Mouse (Mus musculus) embryonic facial prominence, embryonic 10.5 days (tissue): Measurements from ENCODE around the gene Igflr1. TPM values are rescaled to one million over a fixed set of nuclear protein-coding genes. Genes with fewer than 3 reads are reported as not detected.

Experiments used
- DNase-seq: peaks from one replicate; pipeline ENCODE4 v3.0.0-alpha.2; 2017; ENCODE audit warnings: low spot score
- H3K27ac ChIP-seq: fragments of 300-500 bp; sonication (generic); replicated peaks from 2 replicates; pipeline ENCODE4 v1.5.1; 2016; ENCODE audit warnings: mild to moderate bottlenecking
- H3K27me3 ChIP-seq: fragments of 300-500 bp; sonication (generic); replicated peaks from 2 replicates; pipeline ENCODE4 v1.6.1; 2016; ENCODE audit warnings: low read depth, mild to moderate bottlenecking; ENCODE audit not compliant: poor library complexity, severe bottlenecking
- H3K36me3 ChIP-seq: fragments of 300-500 bp; sonication (generic); replicated peaks from 2 replicates; pipeline ENCODE4 v1.6.1; 2016; ENCODE audit warnings: mild to moderate bottlenecking, moderate library complexity
- H3K4me1 ChIP-seq: fragments of 300-500 bp; sonication (generic); 2 replicates; pipeline ENCODE4 v1.6.1; 2016
- H3K4me3 ChIP-seq: fragments of 300-500 bp; sonication (generic); 2 replicates; pipeline ENCODE4 v1.5.1; 2016; ENCODE audit warnings: mild to moderate bottlenecking, moderate library complexity
- H3K9me3 ChIP-seq: fragments of 300-500 bp; sonication (generic); 2 replicates; pipeline ENCODE4 v1.6.1; 2016; ENCODE audit warnings: mild to moderate bottlenecking
- WGBS: fragments of 180-500 bp; shearing (Covaris S2); methylation state at CpG from one replicate; pipeline ENCODE4 v1.1.7; 2016; 5-methylcytosine and 5-hydroxymethylcytosine counted together
- polyA plus RNA-seq: library from polyadenylated mRNA; unstranded; fragments of >200 nt; fragmentation: Nextera tagmentation; extraction: Ambion mirVana; gene quantifications from 2 replicates; pipeline ENCODE4 v1.2.1, GENCODE M21; 2016

Igflr1 gene
- polyA plus RNA-seq, 1 experiment from 2014 or later: 4.6 TPM

GRCm38 (mm10) chr7:30581547-30581946, 16.3 kb downstream of the Igflr1 start:
- no peak overlapping the region for H3K27ac ChIP-seq
- DNase-seq: no peak
- H3K36me3 ChIP-seq: peaks cover 100% of the 10 kb centered on the region
- H3K9me3 ChIP-seq: no peaks in the 10 kb centered on the region
- 95% methylated on average over 16 of the region's 16 CpGs for WGBS
- H3K4me3 ChIP-seq: no peak overlapping the region
- H3K27me3 ChIP-seq: no peaks in the 10 kb centered on the region
- H3K4me1 ChIP-seq: peaks cover 1% of the 10 kb centered on the region

DNA sequence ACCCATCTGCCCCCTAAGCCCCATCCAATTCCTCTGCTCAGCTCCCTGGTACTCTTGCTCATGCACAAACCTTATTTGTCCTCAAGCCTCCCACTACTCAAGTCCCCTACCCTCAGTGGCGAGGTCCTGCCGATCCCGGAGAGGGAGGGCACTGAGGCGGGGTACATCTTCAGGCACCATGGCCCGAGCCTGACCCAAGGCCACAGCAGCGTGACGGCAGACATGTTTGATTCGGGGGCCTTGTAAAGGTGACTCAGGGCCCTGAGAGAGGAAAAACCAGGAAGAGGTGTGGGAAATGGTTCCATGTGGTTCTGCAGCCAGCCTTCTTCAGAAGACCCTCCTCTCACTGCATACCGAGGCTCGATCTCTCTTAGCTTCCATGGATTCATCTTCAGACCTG, 19.1 kb downstream of the Igflr1 start:
- H3K36me3 ChIP-seq: peaks cover 78% of the 10 kb centered on the region
- 93% methylated on average over 10 of the region's 10 CpGs for WGBS

DNA sequence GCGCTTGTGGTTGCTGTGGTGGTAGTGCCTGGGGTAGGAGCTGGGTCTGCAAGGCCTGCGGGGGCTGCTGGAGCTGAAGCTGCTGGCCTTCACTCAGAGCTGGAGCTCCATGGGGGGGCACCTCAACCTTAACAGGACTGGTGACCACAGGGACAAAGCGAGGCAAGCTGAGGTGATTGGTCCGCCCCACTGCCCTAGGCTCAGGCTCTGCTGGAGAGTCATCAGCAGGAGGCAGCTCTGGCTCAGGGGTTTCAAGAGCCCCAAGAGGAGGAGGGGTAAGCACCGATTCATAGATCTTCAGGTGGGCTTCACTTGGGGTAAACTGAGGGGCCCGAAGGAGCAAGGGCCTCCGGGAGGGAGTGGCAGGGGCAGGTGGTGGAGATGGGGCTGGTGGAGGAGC, 19.9 kb downstream of the Igflr1 start:
- WGBS: 94% methylated on average over 7 of the region's 7 CpGs
- Histone ChIP-seq H3K36me3 (peaks cover 70% of the 10 kb centered on the region), H3K4me3 (peak overlapping the region; percentile 8; the same call in 1 of the 2 replicates)

More for the DNA sequence above, 19.1 kb downstream of the Igflr1 start:
- H3K27me3 ChIP-seq: no peaks in the 10 kb centered on the region
- no peaks in the 10 kb centered on the region for H3K9me3 ChIP-seq
- no peak for DNase-seq
- H3K27ac ChIP-seq: no peak overlapping the region
- H3K4me3 ChIP-seq: no peak overlapping the region
- H3K4me1 ChIP-seq: peaks cover 15% of the 10 kb centered on the region

DNA sequence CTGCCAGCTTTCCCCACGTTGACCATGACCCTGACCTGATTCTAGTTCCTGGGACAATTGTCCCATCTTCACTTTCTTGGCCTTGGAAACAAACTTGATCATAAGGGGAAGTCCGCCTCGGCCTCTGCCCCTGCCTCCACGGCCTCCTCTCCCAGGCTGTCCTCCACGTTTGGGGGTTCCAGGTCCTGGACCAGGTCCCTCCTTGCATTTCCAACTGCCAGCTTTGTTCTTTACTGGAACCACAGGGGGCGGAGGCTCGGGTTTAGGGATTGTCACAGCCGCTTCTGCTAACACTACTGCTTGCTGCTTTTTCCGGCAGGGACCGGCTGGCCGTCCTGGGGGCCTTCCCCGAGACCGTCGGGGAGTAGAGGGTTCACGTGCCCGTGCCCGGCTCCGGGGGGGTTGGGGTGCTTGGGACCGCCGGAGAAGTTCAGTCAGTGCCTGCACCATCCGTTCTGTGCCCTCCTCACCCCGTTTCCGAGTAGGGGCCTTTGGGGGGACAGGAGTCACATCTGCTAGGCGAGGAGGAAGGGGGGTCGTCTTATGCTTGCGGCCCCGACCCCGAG, 21.3 kb downstream of the Igflr1 start:
- Histone ChIP-seq H3K9me3 (no peaks in the 10 kb centered on the region), H3K27me3 (no peaks in the 10 kb centered on the region), H3K27ac (no peak overlapping the region), H3K4me3 (peak overlapping the region; percentile 99), H3K36me3 (peaks cover 56% of the 10 kb centered on the region), H3K4me1 (peaks cover 24% of the 10 kb centered on the region)
- WGBS: 90% methylated on average over 28 of the region's 28 CpGs
- no peak for DNase-seq

More for the DNA sequence above, 19.9 kb downstream of the Igflr1 start:
- peaks cover 21% of the 10 kb centered on the region for H3K4me1 ChIP-seq
- no peak overlapping the region for H3K27ac ChIP-seq
- H3K9me3 ChIP-seq: no peaks in the 10 kb centered on the region
- no peaks in the 10 kb centered on the region for H3K27me3 ChIP-seq
- no peak for DNase-seq

DNA sequence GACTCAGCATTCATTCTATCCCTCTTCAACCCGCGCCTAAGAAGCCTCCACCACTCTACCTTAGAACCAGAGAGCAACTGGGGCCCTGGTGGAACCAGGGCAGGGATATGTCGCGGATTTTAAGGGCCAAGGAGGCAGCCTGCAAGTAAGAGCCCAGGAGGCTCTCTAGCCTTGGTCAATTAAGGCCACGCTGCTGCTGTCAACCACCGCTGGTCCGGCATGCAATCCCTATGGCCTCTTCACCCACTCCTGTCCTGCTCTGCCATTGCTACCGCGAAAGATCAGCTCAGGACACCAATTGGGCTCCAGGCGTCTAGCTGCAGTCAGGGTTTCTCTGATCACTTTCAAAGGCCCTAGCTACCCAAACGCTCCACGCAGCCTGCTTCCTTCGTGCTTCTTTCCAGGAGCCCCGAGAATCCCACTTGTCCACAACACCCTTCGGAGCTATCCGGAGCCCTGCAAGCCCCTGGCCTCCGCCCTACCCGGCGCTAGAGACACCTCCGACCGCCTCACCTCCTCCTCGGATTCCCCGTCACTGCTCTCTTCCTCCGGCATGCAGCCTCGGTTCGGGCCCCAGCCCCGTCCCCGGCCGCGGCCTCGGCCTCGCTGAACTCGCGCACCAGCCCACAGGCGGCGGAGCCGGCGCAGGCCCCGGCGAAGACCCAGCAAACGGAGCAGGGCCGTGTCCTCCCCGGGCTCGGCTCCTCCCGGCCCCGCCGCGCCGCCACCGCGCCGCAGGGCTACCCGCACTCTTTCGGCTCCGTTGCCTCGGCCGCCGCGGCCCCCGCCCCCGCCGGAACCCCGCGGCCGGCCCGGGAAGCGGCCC, 22.8 kb downstream of the Igflr1 start:
- H3K4me3 ChIP-seq: peak overlapping the region; percentile 99
- DNase-seq: no peak
- H3K36me3 ChIP-seq: peaks cover 41% of the 10 kb centered on the region
- H3K27ac ChIP-seq: peak overlapping the region; percentile 99
- no peaks in the 10 kb centered on the region for H3K27me3 ChIP-seq
- H3K9me3 ChIP-seq: no peaks in the 10 kb centered on the region
- WGBS: under 1% methylated on average over 67 of the region's 67 CpGs
- peaks cover 24% of the 10 kb centered on the region for H3K4me1 ChIP-seq

- Histone ChIP-seq H3K4me3 (peak within 1 kb of the TSS; percentile 99), H3K27ac (peak within 1 kb of the TSS; percentile 99), H3K36me3 (peaks cover 33% of the 10 kb centered on the region), H3K9me3 (no peaks in the 10 kb centered on the region), H3K27me3 (no peaks in the 10 kb centered on the region), H3K4me1 (peaks cover 24% of the 10 kb centered on the region)
- DNase-seq: peak; percentile 99
- WGBS: under 1% methylated on average over 66 of the region's 68 CpGs
Measured at GRCm38 (mm10) chr7:30588676-30589434, 23.6 kb downstream of the Igflr1 start, which contains the start of gene Kmt2b. TSS of gene Kmt2b (minus strand) at chr7:30588726.

DNA sequence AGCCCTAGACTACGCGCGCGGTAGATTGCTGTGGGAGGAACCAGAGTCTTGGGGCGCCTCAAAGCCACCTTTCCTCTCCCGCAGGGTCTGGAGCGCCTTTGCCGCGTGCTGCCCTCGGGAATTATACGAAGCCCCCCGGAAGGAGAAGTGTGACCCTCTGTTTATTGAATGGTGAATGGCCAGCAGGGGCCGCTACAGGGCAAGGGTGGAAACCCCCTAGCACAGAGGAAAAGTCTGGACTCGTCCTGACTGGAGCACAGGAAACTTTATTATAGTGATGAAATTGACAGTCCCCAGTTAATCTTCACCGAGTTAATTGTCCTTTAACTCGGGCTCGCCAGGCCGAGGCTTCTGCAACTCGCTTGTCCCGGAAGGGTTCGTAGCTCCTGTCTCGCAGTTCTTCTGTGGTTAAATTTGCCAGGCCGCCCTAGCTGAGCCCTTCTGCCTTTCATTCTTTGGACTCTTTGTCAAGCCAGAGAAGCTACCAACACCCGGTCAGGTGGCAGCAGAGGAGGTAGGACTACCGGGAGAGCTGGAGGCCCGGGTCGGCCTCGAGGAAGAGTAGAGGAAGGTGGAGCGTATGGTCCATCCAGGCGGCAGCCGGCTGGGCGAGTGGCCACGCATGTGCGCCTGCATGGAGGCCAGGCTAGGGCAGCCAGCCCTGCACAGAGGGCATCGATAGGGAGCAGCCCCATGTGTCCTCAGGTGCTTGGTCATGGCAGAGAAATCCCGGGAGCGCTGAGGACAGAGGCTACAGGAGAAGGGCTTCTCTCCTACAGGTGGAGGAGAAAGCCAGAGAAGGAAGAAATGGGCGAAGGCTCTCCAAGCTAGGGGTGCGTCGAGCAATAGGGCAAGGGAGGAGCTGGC, 24.4 kb downstream of the Igflr1 start:
- Histone ChIP-seq H3K4me1 (peaks cover 24% of the 10 kb centered on the region), H3K4me3 (peak overlapping the region; percentile 99), H3K36me3 (peaks cover 25% of the 10 kb centered on the region), H3K27me3 (no peaks in the 10 kb centered on the region), H3K9me3 (no peaks in the 10 kb centered on the region), H3K27ac (peak overlapping the region; percentile 99)
- DNase-seq: peak; percentile 90
- WGBS: 30% methylated on average over 40 of the region's 40 CpGs

DNA sequence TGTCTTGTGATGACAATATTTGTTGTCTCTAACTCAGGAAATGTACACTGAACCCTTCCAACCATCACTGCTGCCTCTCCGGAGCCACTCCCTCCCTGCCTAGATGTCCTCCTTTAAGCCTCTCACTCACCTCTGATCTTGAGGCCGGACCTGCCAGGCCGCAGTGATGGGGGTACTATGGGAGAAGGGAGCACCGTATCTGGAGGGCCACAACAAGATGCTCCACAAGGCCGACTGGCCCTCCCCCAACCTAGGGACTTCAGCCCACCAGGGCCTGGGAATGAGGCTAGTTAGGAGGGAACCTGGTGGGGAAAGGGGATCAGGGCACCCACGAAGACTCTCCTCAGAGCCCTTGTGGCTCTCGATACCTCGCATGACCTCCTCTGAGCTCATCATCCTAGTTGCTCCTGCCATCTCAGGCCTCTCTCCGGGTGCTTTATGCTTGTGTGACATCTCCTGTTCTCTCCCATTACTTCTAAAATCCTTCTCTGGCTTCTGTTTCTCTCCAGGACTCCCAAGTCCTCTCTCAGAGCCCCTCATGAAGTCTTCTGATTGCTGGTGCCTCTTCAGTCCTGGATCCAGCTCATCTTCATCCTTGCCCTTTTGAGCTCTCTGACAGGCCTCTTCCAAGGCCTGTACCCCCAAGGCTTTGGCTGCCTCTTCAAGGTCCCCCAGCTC, 25.8 kb downstream of the Igflr1 start:
- H3K27ac ChIP-seq: no peak overlapping the region

GRCm38 (mm10) chr7:30591605-30591951, 26.4 kb downstream of the Igflr1 start:
- Histone ChIP-seq H3K4me1 (peaks cover 22% of the 10 kb centered on the region), H3K27ac (no peak overlapping the region), H3K4me3 (no peak overlapping the region), H3K9me3 (no peaks in the 10 kb centered on the region), H3K27me3 (no peaks in the 10 kb centered on the region), H3K36me3 (peaks cover 6% of the 10 kb centered on the region)
- 40% methylated on average over 4 of the region's 4 CpGs for WGBS
- DNase-seq: no peak

More for the DNA sequence above, 25.8 kb downstream of the Igflr1 start:
- no peak for DNase-seq
- H3K4me3 ChIP-seq: no peak overlapping the region
- peaks cover 24% of the 10 kb centered on the region for H3K4me1 ChIP-seq
- no peaks in the 10 kb centered on the region for H3K27me3 ChIP-seq
- H3K9me3 ChIP-seq: no peaks in the 10 kb centered on the region
- 87% methylated on average over 9 of the region's 9 CpGs for WGBS
- peaks cover 11% of the 10 kb centered on the region for H3K36me3 ChIP-seq

DNA sequence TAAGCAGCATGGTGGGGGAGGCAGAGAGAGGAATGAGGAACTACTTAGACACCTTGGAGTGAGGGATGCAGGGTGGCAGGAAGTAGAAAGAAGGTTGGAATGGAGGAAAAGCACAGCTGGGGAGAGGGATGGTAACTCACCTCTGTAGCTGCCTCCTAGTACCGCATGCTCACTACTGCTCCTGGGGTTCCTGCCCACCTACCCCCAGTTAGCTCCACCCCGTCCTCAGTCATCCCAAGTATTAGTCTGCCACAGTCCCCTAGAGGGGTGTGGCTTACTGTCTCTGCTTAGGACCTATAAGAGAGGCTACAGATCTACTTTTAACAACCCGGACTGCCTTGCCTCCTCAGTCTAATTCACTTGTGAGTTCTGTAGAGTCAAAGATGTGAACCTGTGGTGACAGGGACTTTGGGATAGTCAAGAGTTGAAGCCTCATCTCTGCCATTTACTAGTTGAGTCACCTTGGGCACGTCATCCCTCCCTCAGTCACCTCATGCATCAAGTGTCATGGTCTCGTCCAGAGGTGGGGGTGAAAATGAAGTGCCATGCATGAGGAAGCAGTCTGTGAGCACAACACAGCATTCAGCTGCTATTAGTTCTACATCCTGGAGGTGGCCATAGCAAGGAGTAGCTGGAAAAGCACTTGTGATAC, 27.7 kb downstream of the Igflr1 start:
- DNase-seq: no peak
- 62% methylated on average over 5 of the region's 5 CpGs for WGBS

More for the DNA sequence above, 27.7 kb downstream of the Igflr1 start:
- H3K9me3 ChIP-seq: no peaks in the 10 kb centered on the region
- H3K27me3 ChIP-seq: no peaks in the 10 kb centered on the region
- H3K4me1 ChIP-seq: peaks cover 9% of the 10 kb centered on the region
- H3K36me3 ChIP-seq: no peaks in the 10 kb centered on the region
- no peak overlapping the region for H3K4me3 ChIP-seq
- H3K27ac ChIP-seq: no peak overlapping the region
